Mouse (Mus musculus) lung, embryonic 14.5 days (tissue): ENCODE measurements around the gene Zmynd10. TPM values are rescaled to one million over a fixed set of nuclear protein-coding genes. Genes with fewer than 3 reads are reported as not detected.
A peak's percentile ranks its signal among the peaks of the same experiment; 100 is the strongest.

Experiments
- ATAC-seq: fragments of 200-750 bp; cut with Nextera tagmentation; 2 replicates; pipeline ENCODE4 v1.8.0; 2017; ENCODE audit warnings: mild to moderate bottlenecking, moderate TSS enrichment, moderate library complexity; ENCODE audit not compliant: insufficient read depth
- DNase-seq: peaks from one replicate; pipeline ENCODE4 v3.0.0-alpha.2; 2015
- H3K27ac ChIP-seq: fragments of 300-500 bp; sonication (generic); 2 replicates; pipeline ENCODE4 v1.5.1; 2014; ENCODE audit warnings: low read depth, mild to moderate bottlenecking, moderate library complexity
- H3K27me3 ChIP-seq: fragments of 300-500 bp; sonication (generic); 2 replicates; pipeline ENCODE4 v1.6.1; 2014; ENCODE audit warnings: low read length, control low read depth; ENCODE audit not compliant: insufficient read depth
- H3K36me3 ChIP-seq: fragments of 300-500 bp; sonication (generic); 2 replicates; pipeline ENCODE4 v1.6.1; 2014; ENCODE audit warnings: control low read depth; ENCODE audit not compliant: insufficient read depth
- H3K4me1 ChIP-seq: fragments of 300-500 bp; sonication (generic); 2 replicates; pipeline ENCODE4 v1.6.1; 2014; ENCODE audit warnings: antibody characterized with exemption, control low read depth; ENCODE audit not compliant: insufficient read depth
- H3K4me2 ChIP-seq: fragments of 300-500 bp; sonication (generic); 2 replicates; pipeline ENCODE4 v1.6.1; 2014; ENCODE audit warnings: mild to moderate bottlenecking
- H3K4me3 ChIP-seq: fragments of 300-500 bp; sonication (generic); 2 replicates; pipeline ENCODE4 v1.5.1; 2014; ENCODE audit warnings: low read depth, low read length
- H3K9ac ChIP-seq: fragments of 300-500 bp; sonication (generic); 2 replicates; pipeline ENCODE4 v1.6.1; 2014
- H3K9me3 ChIP-seq: fragments of 300-500 bp; sonication (generic); 2 replicates; pipeline ENCODE4 v1.6.1; 2016; ENCODE audit warnings: low read depth, low read length, control low read depth
- CTCF ChIP-seq: IDR thresholded peaks from 2 replicates; pipeline ENCODE4 v1.5.1; 2016; ENCODE audit warnings: antibody characterized with exemption, low read depth
- WGBS: fragments of 180-500 bp; shearing (Covaris S2); extraction: QIAGEN DNeasy Blood & Tissue Kit; methylation state at CpG from one replicate; pipeline ENCODE4 v1.1.7; 2014; 5-methylcytosine and 5-hydroxymethylcytosine counted together
- polyA plus RNA-seq: library from polyadenylated mRNA; unstranded; fragments of >200 nt; fragmentation: Nextera tagmentation; extraction: Ambion mirVana; gene quantifications from 2 replicates; pipeline ENCODE4 v1.2.1, GENCODE M21; 2014

Gene Zmynd10
- polyA plus RNA-seq, 1 experiment from 2014 or later, result 1.1 TPM

DNA sequence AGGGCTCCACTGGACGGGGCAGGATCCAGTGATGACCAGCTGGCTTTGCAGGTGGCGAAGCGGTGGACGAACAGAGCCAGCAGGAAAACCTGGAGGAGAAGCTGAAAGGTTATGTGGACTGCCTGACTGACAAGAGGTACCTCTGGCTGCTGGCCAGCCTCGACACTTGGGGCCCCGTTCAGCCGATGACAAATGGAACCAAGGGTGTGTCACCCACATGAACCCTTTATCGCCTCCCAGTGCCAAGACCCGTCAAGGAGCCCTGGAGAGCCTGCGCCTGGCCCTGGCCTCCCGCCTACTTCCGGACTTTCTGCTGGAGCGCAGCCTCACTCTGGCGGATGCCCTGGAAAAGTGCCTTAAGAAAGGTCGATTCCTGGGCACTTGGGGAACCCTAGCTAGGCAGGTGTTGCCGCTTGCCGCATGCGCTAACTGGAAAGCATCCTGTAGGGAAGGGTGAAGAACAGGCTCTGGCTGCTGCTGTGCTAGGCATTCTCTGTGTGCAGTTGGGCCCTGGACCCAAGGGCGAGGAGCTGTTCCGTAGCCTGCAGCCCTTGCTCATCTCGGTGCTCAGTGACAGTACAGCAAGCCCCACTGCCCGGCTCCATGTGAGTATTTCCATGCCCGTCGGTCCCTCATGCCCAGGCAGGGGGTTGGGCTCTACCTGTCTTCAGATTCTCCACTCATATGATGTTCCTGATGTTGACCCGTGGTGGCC is 43.1 kb downstream of the Zmynd10 start:
- 79% methylated on average over 25 of the region's 25 CpGs for WGBS
- Histone ChIP-seq H3K9ac (no peak overlapping the region), H3K27ac (no peak overlapping the region), H3K9me3 (no peaks in the 10 kb centered on the region), H3K36me3 (peaks cover 57% of the 10 kb centered on the region), H3K4me3 (peak overlapping the region; percentile 4; the same call in 1 of the 2 replicates), H3K27me3 (no peaks in the 10 kb centered on the region), H3K4me2 (peak overlapping the region; percentile 96), H3K4me1 (peaks cover 8% of the 10 kb centered on the region; the same call in 1 of the 2 replicates)
- TF ChIP-seq CTCF, result no peak
- ATAC-seq (no peak), DNase-seq (no peak)

GRCm38 (mm10) chr9:107590773-107591060 is 43.6 kb downstream of the Zmynd10 start:
- DNase-seq, result no peak
- H3K4me2 ChIP-seq, result no peak overlapping the region
- no peak overlapping the region for H3K9ac ChIP-seq
- peaks cover 8% of the 10 kb centered on the region; the same call in 1 of the 2 replicates for H3K4me1 ChIP-seq
- H3K9me3 ChIP-seq, result no peaks in the 10 kb centered on the region
- no peaks in the 10 kb centered on the region for H3K27me3 ChIP-seq
- no peak for ATAC-seq
- H3K4me3 ChIP-seq, result no peak overlapping the region
- peaks cover 57% of the 10 kb centered on the region for H3K36me3 ChIP-seq
- 90% methylated on average over 6 of the region's 6 CpGs for WGBS
- no peak for TF ChIP-seq CTCF
- no peak overlapping the region for H3K27ac ChIP-seq

- no peak for ATAC-seq
- H3K4me1 ChIP-seq, result peaks cover 5% of the 10 kb centered on the region; the same call in 1 of the 2 replicates
- TF ChIP-seq CTCF, result no peak
- H3K4me3 ChIP-seq, result no peak overlapping the region
- no peak for DNase-seq
- no peaks in the 10 kb centered on the region for H3K9me3 ChIP-seq
- no peak overlapping the region for H3K9ac ChIP-seq
- WGBS, result 81% methylated on average over 11 of the region's 11 CpGs
- no peaks in the 10 kb centered on the region for H3K27me3 ChIP-seq
- peaks cover 57% of the 10 kb centered on the region for H3K36me3 ChIP-seq
- H3K27ac ChIP-seq, result no peak overlapping the region
- no peak overlapping the region for H3K4me2 ChIP-seq
Measured at GRCm38 (mm10) chr9:107593101-107593976, 46.2 kb downstream of the Zmynd10 start.

DNA sequence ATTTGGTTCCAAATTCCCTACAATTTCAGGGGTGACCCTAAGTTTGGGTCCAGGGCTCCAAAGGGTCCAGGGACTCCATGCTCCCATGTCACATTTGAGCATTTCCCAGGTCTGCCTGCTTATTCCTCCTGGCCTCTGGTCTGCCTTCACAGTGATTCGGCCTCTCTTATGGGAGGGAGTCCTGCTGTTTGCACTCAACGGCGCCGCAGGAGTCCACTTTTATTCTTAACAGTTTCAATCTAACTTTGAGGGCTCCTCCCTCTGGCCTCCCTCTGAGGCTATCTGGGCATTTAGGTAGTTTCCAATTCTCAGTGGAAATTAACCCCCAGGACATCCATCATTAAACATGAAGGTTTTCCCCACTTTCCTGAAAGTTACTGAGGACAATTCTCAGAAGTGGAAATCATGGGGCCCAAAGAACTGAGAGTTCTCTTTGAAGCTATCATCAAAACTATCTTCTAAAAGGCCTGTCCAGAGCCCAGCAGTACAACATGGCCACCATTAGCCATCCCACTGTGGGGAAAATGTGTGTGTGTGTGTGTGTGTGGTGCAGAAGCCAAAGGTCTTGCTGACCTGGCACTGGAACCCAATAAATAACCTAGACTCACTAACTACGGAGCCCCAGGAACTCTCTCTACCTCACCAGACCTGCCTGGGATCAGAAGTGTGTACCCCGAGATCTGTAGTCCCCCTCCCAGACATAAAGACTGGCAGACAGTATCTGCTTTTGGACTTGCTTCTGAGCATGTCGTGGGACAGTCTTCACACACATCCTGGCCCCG is 47.4 kb downstream of the Zmynd10 start:
- Histone ChIP-seq H3K27me3 (no peaks in the 10 kb centered on the region), H3K4me1 (no peaks in the 10 kb centered on the region), H3K27ac (no peak overlapping the region), H3K4me2 (no peak overlapping the region), H3K4me3 (no peak overlapping the region), H3K9ac (no peak overlapping the region), H3K36me3 (peaks cover 57% of the 10 kb centered on the region), H3K9me3 (no peaks in the 10 kb centered on the region)
- ATAC-seq (no peak), DNase-seq (no peak)
- no peak for TF ChIP-seq CTCF
- 82% methylated on average over 8 of the region's 8 CpGs for WGBS

- Histone ChIP-seq H3K9me3 (no peaks in the 10 kb centered on the region), H3K4me3 (no peak overlapping the region), H3K36me3 (peaks cover 33% of the 10 kb centered on the region), H3K4me1 (no peaks in the 10 kb centered on the region), H3K27ac (no peak overlapping the region; the same call in 1 of the 2 replicates), H3K4me2 (no peak overlapping the region), H3K27me3 (no peaks in the 10 kb centered on the region), H3K9ac (no peak overlapping the region)
- ATAC-seq (no peak), DNase-seq (no peak)
- no peak for TF ChIP-seq CTCF
- WGBS, result 83% methylated on average over 11 of the region's 11 CpGs
Measured at GRCm38 (mm10) chr9:107596619-107597569, 49.8 kb downstream of the Zmynd10 start.

- H3K4me3 ChIP-seq, result no peak overlapping the region
- H3K9me3 ChIP-seq, result no peaks in the 10 kb centered on the region
- DNase-seq (no peak), ATAC-seq (no peak)
- H3K36me3 ChIP-seq, result peaks cover 18% of the 10 kb centered on the region
- 62% methylated on average over 5 of the region's 5 CpGs for WGBS
- H3K27ac ChIP-seq, result no peak overlapping the region
- no peaks in the 10 kb centered on the region for H3K27me3 ChIP-seq
- no peak overlapping the region for H3K9ac ChIP-seq
- no peak overlapping the region for H3K4me2 ChIP-seq
- no peaks in the 10 kb centered on the region for H3K4me1 ChIP-seq
- no peak for TF ChIP-seq CTCF
Measured at GRCm38 (mm10) chr9:107598385-107598784, 51.3 kb downstream of the Zmynd10 start.
